Mouse (Mus musculus): ENCODE data around the gene Pced1b.

- TF ChIP-seq CTCF (IDR thresholded peaks at IDR 0.05; ENCODE audit: extremely low read depth, insufficient read length, insufficient replicate concordance, low read depth, low read length) (no peak), POLR2A (IDR thresholded peaks at IDR 0.05; ENCODE audit: low read depth, low read length) (no peak)
Measured at GRCm38 (mm10) chr15:97404998-97405397, 158.1 kb downstream of the Pced1b start.

Data from small intestine, adult 2 months (tissue).